Mouse (Mus musculus) megakaryocyte, embryonic 14.5 days (primary cell): ENCODE results near the gene AI837181. TPM values are rescaled to one million over a fixed set of nuclear protein-coding genes. Genes with fewer than 3 reads are reported as not detected.

Experiments
- H3K27me3 ChIP-seq: replicated peaks from 2 replicates; pipeline ENCODE3; 2012; ENCODE audit warnings: inconsistent platforms
- H3K36me3 ChIP-seq: replicated peaks from 2 replicates; pipeline ENCODE3; 2012; ENCODE audit warnings: low read length, inconsistent platforms, mixed read lengths
- H3K4me1 ChIP-seq: 2 replicates; pipeline ENCODE4 v1.6.1; 2012; ENCODE audit warnings: inconsistent platforms
- H3K4me3 ChIP-seq: replicated peaks from 2 replicates; pipeline ENCODE3; 2012; ENCODE audit warnings: moderate library complexity, mild to moderate bottlenecking, inconsistent platforms
- H3K9me3 ChIP-seq: 2 replicates; pipeline ENCODE4 v1.6.1; 2012; ENCODE audit warnings: inconsistent platforms
- FLI1 ChIP-seq: IDR thresholded peaks from 2 replicates; pipeline ENCODE4 v1.6.1; 2012; ENCODE audit warnings: low read length, inconsistent platforms, mixed read lengths
- GATA1 ChIP-seq: IDR thresholded peaks from 3 replicates; pipeline ENCODE4 v1.6.1; 2012; ENCODE audit warnings: mixed read lengths, low read length, inconsistent platforms, borderline replicate concordance
- polyA plus RNA-seq: library from polyadenylated mRNA; stranded (reverse); fragments of >175 nt; gene quantifications from 2 replicates; pipeline ENCODE4 v1.2.3, GENCODE M21; 2012; ENCODE audit warnings: low replicate concordance; ENCODE audit not compliant: insufficient read depth

AI837181 gene
- 100 and 136 TPM in 2 replicates for polyA plus RNA-seq

DNA sequence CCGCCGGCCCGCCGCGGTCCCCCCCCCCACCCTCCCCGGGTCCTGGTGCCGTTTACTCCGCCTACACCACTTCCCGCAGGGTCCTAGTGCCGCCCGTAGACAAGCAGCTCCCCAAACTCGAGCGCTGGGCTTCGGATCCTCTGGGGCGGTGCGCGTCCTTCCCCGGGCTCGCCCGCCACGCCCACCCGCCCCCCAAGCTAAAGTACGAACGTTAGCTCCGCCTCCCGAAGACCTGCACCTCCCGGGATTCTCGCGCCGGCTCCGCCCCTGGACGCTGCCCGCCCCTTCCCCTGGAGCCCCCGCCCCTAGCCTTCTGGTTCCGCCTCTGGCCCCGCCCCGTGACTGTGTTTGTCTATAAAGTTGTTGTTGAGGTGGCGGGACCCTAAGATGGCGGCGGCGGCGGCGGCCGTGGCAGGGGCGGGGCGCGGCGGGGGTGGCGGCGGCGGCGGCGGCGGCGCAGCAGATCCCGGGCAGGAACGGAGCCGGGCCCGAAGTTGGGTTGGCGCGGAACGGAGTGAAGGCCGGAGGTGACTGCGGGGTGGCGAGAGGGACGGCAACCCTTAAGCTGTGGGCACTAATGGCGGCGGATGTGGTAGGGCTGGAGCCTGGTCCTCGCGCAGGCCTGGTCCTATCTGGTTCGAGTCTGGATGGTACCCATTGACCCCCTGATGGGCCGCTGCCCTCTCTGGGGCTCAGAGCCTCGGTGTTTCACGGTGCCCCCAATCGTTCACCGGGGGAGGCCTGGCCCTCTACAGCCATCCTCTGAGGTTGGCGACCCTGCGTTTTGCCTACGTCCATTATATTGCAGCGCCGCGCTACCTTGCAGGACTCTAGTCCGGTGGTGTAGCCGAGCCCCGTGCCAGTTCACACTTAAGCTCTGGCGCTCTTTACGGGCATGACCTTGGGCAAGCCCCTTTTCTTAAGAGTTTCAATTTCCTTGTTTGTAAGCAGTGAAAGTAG lies at the start of gene AI837181, which contains the start of gene Drap1:
Gene AI837181, plus strand, starts transcription at position 363 of the 960 bp plus-strand sequence.
Gene Drap1, minus strand, starts transcription at position 198 of the 960 bp plus-strand sequence.
- Histone ChIP-seq H3K4me1 (peaks cover 65% of the 10 kb centered on the region), H3K36me3 (peaks cover 60% of the 10 kb centered on the region), H3K27me3 (no peaks in the 10 kb centered on the region), H3K9me3 (no peaks in the 10 kb centered on the region), H3K4me3 (peak within 1 kb of the TSS; percentile 100)
- TF ChIP-seq GATA1 (no peak), FLI1 (no peak)

DNA sequence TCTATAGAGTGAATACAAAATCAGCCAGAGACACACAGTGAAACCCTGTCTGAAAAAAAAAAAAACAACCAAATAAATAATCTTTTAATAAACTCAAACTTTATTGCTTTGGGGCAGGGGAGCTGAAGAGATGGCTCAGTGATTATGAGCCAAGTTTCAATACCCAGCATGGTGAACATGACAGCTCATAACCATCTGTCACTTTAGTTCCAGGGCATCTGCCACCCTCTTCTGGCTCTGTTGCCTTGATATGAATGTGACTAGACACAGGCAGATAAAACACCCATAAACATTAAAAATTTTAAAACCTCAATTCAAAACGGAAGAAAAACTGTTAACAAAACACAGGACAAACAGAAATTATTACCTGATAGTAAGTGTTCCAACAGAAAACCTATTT lies 47.5 kb upstream of the AI837181 start:
- peaks cover 94% of the 10 kb centered on the region for H3K36me3 ChIP-seq
- no peaks in the 10 kb centered on the region for H3K27me3 ChIP-seq
- no peak overlapping the region for H3K4me3 ChIP-seq
- H3K9me3 ChIP-seq: peaks cover 8% of the 10 kb centered on the region
- TF ChIP-seq GATA1 (no peak), FLI1 (no peak)
- H3K4me1 ChIP-seq: no peaks in the 10 kb centered on the region

DNA sequence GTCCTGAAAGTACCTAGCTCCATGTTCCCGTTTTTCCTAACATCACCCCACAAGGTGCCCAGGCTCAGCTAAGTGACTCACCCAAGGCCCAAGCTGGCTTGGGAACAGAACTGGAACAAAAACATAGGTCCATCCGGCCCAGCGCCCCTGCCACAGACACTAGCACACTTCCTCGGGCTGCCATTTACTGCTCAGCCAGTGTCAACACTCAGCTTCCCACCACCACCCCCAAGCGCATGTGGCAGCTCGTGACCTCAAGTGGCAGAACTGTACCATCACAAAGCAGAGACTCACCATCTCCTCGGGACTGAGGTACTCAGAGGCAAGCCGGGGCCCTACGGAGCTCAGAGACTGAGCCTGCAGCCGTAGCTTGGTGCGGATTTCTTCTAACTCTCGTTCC lies 41.6 kb upstream of the AI837181 start:
- Histone ChIP-seq H3K4me1 (peaks cover 26% of the 10 kb centered on the region), H3K27me3 (no peaks in the 10 kb centered on the region), H3K36me3 (peaks cover 84% of the 10 kb centered on the region), H3K4me3 (no peak overlapping the region), H3K9me3 (no peaks in the 10 kb centered on the region)
- no peak for TF ChIP-seq FLI1
- TF ChIP-seq GATA1: no peak

DNA sequence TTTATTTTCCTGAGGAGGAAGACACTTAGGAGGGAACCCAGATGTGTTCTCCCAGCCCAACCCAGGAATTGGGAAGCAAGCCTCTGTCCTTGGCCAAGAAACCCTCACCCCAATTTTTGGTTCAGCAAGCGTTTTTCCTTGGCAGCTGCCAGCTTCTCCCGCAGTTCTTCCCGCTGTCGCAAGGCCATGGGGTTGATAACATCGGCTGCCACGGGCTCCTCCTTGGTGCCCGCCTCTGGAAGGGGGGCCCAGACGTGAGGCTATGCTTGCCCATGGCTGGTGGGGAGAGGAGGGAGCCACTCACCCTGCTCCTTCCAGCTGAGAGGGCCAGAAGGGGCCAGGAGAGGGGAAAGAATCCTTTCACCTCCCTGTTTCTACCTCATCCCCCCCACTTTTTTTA lies 40.2 kb upstream of the AI837181 start:
- peaks cover 31% of the 10 kb centered on the region for H3K4me1 ChIP-seq
- no peaks in the 10 kb centered on the region for H3K27me3 ChIP-seq
- peaks cover 70% of the 10 kb centered on the region for H3K36me3 ChIP-seq
- TF ChIP-seq FLI1: no peak
- no peak for TF ChIP-seq GATA1
- H3K4me3 ChIP-seq: no peak overlapping the region
- no peaks in the 10 kb centered on the region for H3K9me3 ChIP-seq

DNA sequence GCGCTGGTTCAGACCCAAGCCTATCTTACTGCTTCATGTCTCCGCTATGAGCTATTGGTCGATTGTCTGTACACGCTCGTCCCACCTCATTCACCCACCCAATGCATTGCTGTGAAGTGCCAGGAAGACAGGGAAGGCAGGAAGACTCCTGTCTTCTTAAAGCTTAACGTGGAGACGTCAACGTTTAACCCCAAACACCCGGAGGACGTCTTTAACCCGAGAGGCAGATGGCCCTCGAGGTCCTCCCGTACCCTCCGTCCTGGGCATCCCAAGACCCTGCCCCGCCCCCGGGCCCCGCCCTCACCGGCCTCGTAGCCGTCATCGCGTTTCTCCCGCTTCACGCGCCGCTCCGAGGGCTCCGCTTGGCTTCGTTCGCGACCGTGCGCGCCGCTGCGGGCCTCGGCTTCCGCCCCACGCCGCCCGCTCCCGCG lies 36.9 kb upstream of the AI837181 start:
- TF ChIP-seq GATA1: no peak
- no peak for TF ChIP-seq FLI1
- Histone ChIP-seq H3K27me3 (no peaks in the 10 kb centered on the region), H3K4me3 (peak overlapping the region; percentile 92), H3K9me3 (no peaks in the 10 kb centered on the region), H3K36me3 (peaks cover 37% of the 10 kb centered on the region), H3K4me1 (peaks cover 49% of the 10 kb centered on the region)

DNA sequence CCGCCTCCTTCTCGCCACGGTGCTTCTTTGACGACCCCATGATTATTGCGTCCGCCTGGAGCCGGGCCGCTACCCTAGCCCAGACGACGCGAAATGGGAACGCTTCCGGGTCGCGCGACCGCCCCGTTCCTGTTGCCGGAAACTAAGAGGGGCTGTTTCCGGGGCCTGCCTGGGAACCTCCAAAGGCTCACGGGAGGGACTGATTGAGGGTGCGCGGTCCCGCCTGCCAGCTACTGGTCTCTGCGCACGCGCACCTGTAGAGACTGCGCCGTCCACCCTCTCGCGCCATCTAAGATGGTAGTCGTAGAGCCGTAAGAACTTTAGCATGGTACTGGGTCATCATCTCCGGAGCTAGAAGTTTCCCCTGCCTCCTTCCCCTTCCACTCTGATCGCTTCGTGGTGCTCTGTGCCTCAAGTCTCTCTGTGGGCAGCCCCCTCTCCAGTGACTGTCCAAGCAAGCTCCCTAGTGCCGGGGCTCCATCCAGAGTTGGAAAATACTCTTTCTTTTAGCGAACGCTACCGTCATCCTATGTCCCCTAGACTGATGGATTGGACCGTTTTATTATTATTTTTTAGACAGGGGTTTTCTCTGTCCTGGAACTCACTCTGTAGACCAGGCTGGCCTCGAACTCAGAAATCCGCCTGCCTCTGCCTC lies 36.2 kb upstream of the AI837181 start, which contains the start of gene Sart1:
Gene Sart1, minus strand, starts transcription at position 116 of the 655 bp plus-strand sequence.
- H3K4me1 ChIP-seq: peaks cover 49% of the 10 kb centered on the region
- TF ChIP-seq FLI1 (peak; percentile 84; the same call in 1 of the 2 replicates), GATA1 (no peak)

DNA sequence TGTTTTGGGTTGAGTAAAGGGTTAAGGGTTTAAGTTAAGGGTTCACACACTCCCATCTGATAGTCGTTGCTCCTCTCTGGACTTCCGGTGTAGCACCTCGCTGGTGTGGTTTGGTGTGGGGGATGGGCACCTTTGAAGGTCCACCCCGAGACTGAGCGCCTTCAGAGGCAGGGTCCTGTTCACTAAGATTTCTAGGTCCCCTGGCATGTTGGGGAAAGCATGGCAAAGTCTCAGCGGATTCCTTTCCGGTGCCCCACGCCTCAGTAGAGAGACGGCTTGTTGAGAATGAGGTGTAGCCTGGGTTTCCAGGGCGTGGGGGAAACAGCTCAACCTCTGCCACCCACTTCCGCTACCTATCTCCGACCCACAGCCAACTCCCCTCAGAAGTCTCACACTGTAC lies 35.3 kb upstream of the AI837181 start:
- Histone ChIP-seq H3K4me3 (peak overlapping the region; percentile 92), H3K36me3 (peaks cover 21% of the 10 kb centered on the region), H3K27me3 (no peaks in the 10 kb centered on the region), H3K9me3 (no peaks in the 10 kb centered on the region), H3K4me1 (peaks cover 49% of the 10 kb centered on the region)
- TF ChIP-seq GATA1 (no peak), FLI1 (no peak)

More for the DNA sequence above, 36.2 kb upstream of the AI837181 start, which contains the start of gene Sart1:
- Histone ChIP-seq H3K27me3 (no peaks in the 10 kb centered on the region), H3K4me3 (peak within 1 kb of the TSS; percentile 92), H3K36me3 (peaks cover 30% of the 10 kb centered on the region), H3K9me3 (no peaks in the 10 kb centered on the region)

DNA sequence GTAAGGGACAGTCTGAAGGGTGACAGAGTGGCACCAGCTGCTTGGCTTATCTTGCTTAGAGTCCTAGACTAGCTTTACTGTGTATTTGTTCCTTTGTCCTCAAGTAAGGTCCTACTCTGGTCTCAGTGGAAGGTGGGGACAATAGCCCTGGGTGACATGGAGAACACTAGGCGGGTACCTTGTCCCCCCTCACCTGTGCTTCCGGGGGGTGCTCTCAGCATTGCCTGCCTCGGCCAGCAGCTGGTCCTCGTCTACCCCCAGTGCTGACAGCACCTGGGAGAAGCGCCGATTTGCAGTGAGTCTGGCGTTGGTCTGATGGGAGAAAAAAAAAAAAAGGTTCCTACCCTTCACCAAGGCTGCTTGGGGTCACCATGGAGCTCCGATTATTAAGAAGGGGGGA lies 34.5 kb upstream of the AI837181 start:
- H3K9me3 ChIP-seq: no peaks in the 10 kb centered on the region
- no peaks in the 10 kb centered on the region for H3K27me3 ChIP-seq
- TF ChIP-seq FLI1: no peak
- no peak for TF ChIP-seq GATA1
- peaks cover 13% of the 10 kb centered on the region for H3K36me3 ChIP-seq
- peak overlapping the region; percentile 92 for H3K4me3 ChIP-seq
- peaks cover 55% of the 10 kb centered on the region for H3K4me1 ChIP-seq

DNA sequence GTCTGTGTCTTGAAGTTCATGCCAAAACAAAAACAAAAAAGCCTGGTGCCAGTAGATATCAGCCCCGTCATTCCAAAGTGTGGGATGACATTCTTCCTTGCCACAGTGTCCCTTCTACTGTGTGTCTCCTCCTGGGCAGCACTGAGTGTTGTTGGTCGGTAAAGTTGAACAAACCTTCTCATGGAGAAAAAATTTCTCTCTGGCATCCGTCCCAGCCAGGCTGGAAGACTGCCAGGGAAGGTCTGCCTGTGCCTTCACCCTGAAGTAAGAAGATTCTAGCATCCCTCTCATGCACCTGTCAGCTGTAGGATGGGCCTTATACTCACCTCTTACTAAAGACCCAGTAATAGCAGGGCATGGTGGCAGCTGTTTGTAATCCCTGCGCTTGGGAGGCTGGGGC lies 32.1 kb upstream of the AI837181 start:
- Histone ChIP-seq H3K27me3 (no peaks in the 10 kb centered on the region), H3K4me1 (peaks cover 33% of the 10 kb centered on the region), H3K4me3 (no peak overlapping the region), H3K9me3 (no peaks in the 10 kb centered on the region), H3K36me3 (no peaks in the 10 kb centered on the region)
- TF ChIP-seq GATA1 (no peak), FLI1 (no peak)
